Mouse (Mus musculus): ENCODE results near the gene Cenpm. TPM values are rescaled to one million over a fixed set of nuclear protein-coding genes. Genes with fewer than 3 reads are reported as not detected.
A peak's percentile ranks its signal among the peaks of the same experiment; 100 is the strongest.

Cenpm gene
- total and polyA plus RNA-seq, 2 experiments from 2014 or later, result 16.7 to 22.5 TPM

DNA sequence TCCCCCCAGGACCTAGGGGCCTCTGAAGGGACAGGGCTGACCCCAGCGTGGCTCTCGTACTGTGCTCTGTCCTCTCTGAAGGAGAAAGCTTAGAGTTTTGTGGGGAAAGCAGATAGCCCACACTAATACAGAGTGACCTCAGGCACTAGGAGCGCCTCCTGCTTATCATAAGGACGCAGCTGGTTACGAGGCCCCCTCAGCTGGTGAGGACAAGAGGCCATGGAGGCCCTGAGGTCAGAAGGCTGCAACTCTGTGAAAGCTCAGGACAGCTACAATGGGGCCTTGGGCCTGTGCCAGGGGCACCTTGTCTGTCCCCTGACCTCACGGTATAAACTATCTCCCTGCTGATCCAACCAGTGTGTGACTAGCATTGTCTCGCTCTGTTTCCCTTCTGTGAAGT lies 60.4 kb downstream of the Cenpm start:
- 0 out of 2 replicates have a peak overlapping the region, but pooled peaks have one; percentile 0 for H3K9ac ChIP-seq (replicated peaks; ENCODE audit: low read depth, low read length)
- peaks cover 59% of the 10 kb centered on the region for H3K36me3 ChIP-seq (replicated peaks; ENCODE audit: control insufficient read depth, insufficient read depth, low read length)
- H3K9me3 ChIP-seq (replicated peaks; ENCODE audit: control insufficient read depth, low read length), result peaks cover 5% of the 10 kb centered on the region; the same call in 1 of the 2 replicates
- no peak overlapping the region for H3K4me3 ChIP-seq (ENCODE audit: low read depth, low read length)
- WGBS, result 39% methylated on average over 7 of the region's 7 CpGs
- no peak overlapping the region for H3K27ac ChIP-seq (ENCODE audit: low read depth)
- TF ChIP-seq CTCF (IDR thresholded peaks at IDR 0.05; ENCODE audit: low read depth), result no peak
- TF ChIP-seq EP300 (IDR thresholded peaks at IDR 0.05; ENCODE audit: low read depth), result no peak
- ATAC-seq (ENCODE audit: insufficient read depth, low read depth) (peak; percentile 34), DNase-seq (ENCODE audit: low spot score) (no peak)
- H3K4me1 ChIP-seq (ENCODE audit: control insufficient read depth, insufficient read depth), result peaks cover 34% of the 10 kb centered on the region
- H3K4me2 ChIP-seq (ENCODE audit: low read depth, low read length), result no peak overlapping the region
- H3K27me3 ChIP-seq (ENCODE audit: control insufficient read depth, insufficient read depth, low read length), result no peaks in the 10 kb centered on the region

MicroRNAs encoded within 50 kb of the gene (microRNA counts, 519-probe panel; counts per million panel counts)
- microRNA mmu-miR-33, result 2,949 counts per million, percentile 34 among the panel's probes with 10 or more counts

Small RNAs within 50 kb of the gene (microRNA-seq; reads per million reads assigned to microRNA genes)
- gene Mir33, result 91.9 reads per million, percentile 54 among the genes with 10 or more reads in this experiment

Other genes with a start within 250 kb of the Cenpm start
- 9.0 and 13.6 TPM in 2 replicates for gene Desi1, start 210.9 kb downstream of the Cenpm start, total RNA-seq (2014; rRNA removed; ENCODE audit: low replicate concordance)
- 15.4 and 16.1 TPM in 2 replicates for gene Desi1, start 210.9 kb downstream of the Cenpm start, polyA plus RNA-seq (2015; fragmentation: Nextera tagmentation; extraction: Ambion mirVana)
- 204 and 222 TPM in 2 replicates for gene Snu13, start 197.2 kb downstream of the Cenpm start, total RNA-seq (2014; rRNA removed; ENCODE audit: low replicate concordance)
- 109 and 123 TPM in 2 replicates for gene Snu13, start 197.2 kb downstream of the Cenpm start, polyA plus RNA-seq (2015; fragmentation: Nextera tagmentation; extraction: Ambion mirVana)
- gene 4930407I10Rik, start 185.6 kb downstream of the Cenpm start, total RNA-seq (2014; rRNA removed; ENCODE audit: low replicate concordance), result not detected in 2 replicates
- gene 4930407I10Rik, start 185.6 kb downstream of the Cenpm start, polyA plus RNA-seq (2015; fragmentation: Nextera tagmentation; extraction: Ambion mirVana), result not detected in 2 replicates
- gene Mei1, start 174.8 kb downstream of the Cenpm start, total RNA-seq (2014; rRNA removed; ENCODE audit: low replicate concordance), result not detected in 2 replicates
- gene Mei1, start 174.8 kb downstream of the Cenpm start, polyA plus RNA-seq (2015; fragmentation: Nextera tagmentation; extraction: Ambion mirVana), result not detected in 2 replicates
- gene Ccdc134, start 116.8 kb downstream of the Cenpm start, total RNA-seq (2014; rRNA removed; ENCODE audit: low replicate concordance), result 4.9 and 6.9 TPM in 2 replicates
- gene Ccdc134, start 116.8 kb downstream of the Cenpm start, polyA plus RNA-seq (2015; fragmentation: Nextera tagmentation; extraction: Ambion mirVana), result 5.9 and 6.5 TPM in 2 replicates
- gene Srebf2, start 97.6 kb downstream of the Cenpm start, total RNA-seq (2014; rRNA removed; ENCODE audit: low replicate concordance), result 86.3 and 90.3 TPM in 2 replicates
- 58.0 and 68.3 TPM in 2 replicates for gene Srebf2, start 97.6 kb downstream of the Cenpm start, polyA plus RNA-seq (2015; fragmentation: Nextera tagmentation; extraction: Ambion mirVana)
- gene Shisa8, start 31.9 kb downstream of the Cenpm start, total RNA-seq (2014; rRNA removed; ENCODE audit: low replicate concordance), result 0.19 and 7.5 TPM in 2 replicates
- gene Shisa8, start 31.9 kb downstream of the Cenpm start, polyA plus RNA-seq (2015; fragmentation: Nextera tagmentation; extraction: Ambion mirVana), result 0.07 and 0.23 TPM in 2 replicates
- gene Tnfrsf13c, start 20.4 kb downstream of the Cenpm start, total RNA-seq (2014; rRNA removed; ENCODE audit: low replicate concordance), result 1.5 TPM in 1 of 2 replicates, not detected in the other
- not detected in 2 replicates for gene Tnfrsf13c, start 20.4 kb downstream of the Cenpm start, polyA plus RNA-seq (2015; fragmentation: Nextera tagmentation; extraction: Ambion mirVana)
- gene 1500009C09Rik, start 7.6 kb upstream of the Cenpm start, total RNA-seq (2014; rRNA removed; ENCODE audit: low replicate concordance), result not detected in 2 replicates
- not detected in 2 replicates for gene 1500009C09Rik, start 7.6 kb upstream of the Cenpm start, polyA plus RNA-seq (2015; fragmentation: Nextera tagmentation; extraction: Ambion mirVana)
- 1.4 and 4.4 TPM in 2 replicates for gene Sept3, start 30.1 kb upstream of the Cenpm start, total RNA-seq (2014; rRNA removed; ENCODE audit: low replicate concordance)
- 1.4 and 1.5 TPM in 2 replicates for gene Sept3, start 30.1 kb upstream of the Cenpm start, polyA plus RNA-seq (2015; fragmentation: Nextera tagmentation; extraction: Ambion mirVana)
- gene Wbp2nl, start 54.2 kb upstream of the Cenpm start, total RNA-seq (2014; rRNA removed; ENCODE audit: low replicate concordance), result not detected in 2 replicates
- gene Wbp2nl, start 54.2 kb upstream of the Cenpm start, polyA plus RNA-seq (2015; fragmentation: Nextera tagmentation; extraction: Ambion mirVana), result not detected in 2 replicates
- gene Naga, start 94.2 kb upstream of the Cenpm start, total RNA-seq (2014; rRNA removed; ENCODE audit: low replicate concordance), result 45.2 and 74.0 TPM in 2 replicates
- gene Naga, start 94.2 kb upstream of the Cenpm start, polyA plus RNA-seq (2015; fragmentation: Nextera tagmentation; extraction: Ambion mirVana), result 35.4 and 37.5 TPM in 2 replicates
- gene Pheta2, start 94.2 kb upstream of the Cenpm start, total RNA-seq (2014; rRNA removed; ENCODE audit: low replicate concordance), result 1.4 and 2.5 TPM in 2 replicates
- 3.6 and 3.9 TPM in 2 replicates for gene Pheta2, start 94.2 kb upstream of the Cenpm start, polyA plus RNA-seq (2015; fragmentation: Nextera tagmentation; extraction: Ambion mirVana)
- 342 and 440 TPM in 2 replicates for gene Smdt1, start 94.2 kb upstream of the Cenpm start, total RNA-seq (2014; rRNA removed; ENCODE audit: low replicate concordance)
- gene Smdt1, start 94.2 kb upstream of the Cenpm start, polyA plus RNA-seq (2015; fragmentation: Nextera tagmentation; extraction: Ambion mirVana), result 431 and 450 TPM in 2 replicates
- 397 and 531 TPM in 2 replicates for gene Ndufa6, start 109.6 kb upstream of the Cenpm start, total RNA-seq (2014; rRNA removed; ENCODE audit: low replicate concordance)
- 1,167 and 1,291 TPM in 2 replicates for gene Ndufa6, start 109.6 kb upstream of the Cenpm start, polyA plus RNA-seq (2015; fragmentation: Nextera tagmentation; extraction: Ambion mirVana)
- 14.8 and 16.8 TPM in 2 replicates for gene Cyp2d22, start 135.5 kb upstream of the Cenpm start, total RNA-seq (2014; rRNA removed; ENCODE audit: low replicate concordance)
- gene Cyp2d22, start 135.5 kb upstream of the Cenpm start, polyA plus RNA-seq (2015; fragmentation: Nextera tagmentation; extraction: Ambion mirVana), result 10.1 and 10.6 TPM in 2 replicates
- gene Cyp2d11, start 149.3 kb upstream of the Cenpm start, total RNA-seq (2014; rRNA removed; ENCODE audit: low replicate concordance), result not detected in 2 replicates
- not detected in 2 replicates for gene Cyp2d11, start 149.3 kb upstream of the Cenpm start, polyA plus RNA-seq (2015; fragmentation: Nextera tagmentation; extraction: Ambion mirVana)
- 1.2 TPM in 1 of 2 replicates, not detected in the other for gene Cyp2d10, start 162.4 kb upstream of the Cenpm start, total RNA-seq (2014; rRNA removed; ENCODE audit: low replicate concordance)
- gene Cyp2d10, start 162.4 kb upstream of the Cenpm start, polyA plus RNA-seq (2015; fragmentation: Nextera tagmentation; extraction: Ambion mirVana), result not detected in 2 replicates
- gene Cyp2d9, start 188.7 kb upstream of the Cenpm start, total RNA-seq (2014; rRNA removed; ENCODE audit: low replicate concordance), result not detected in 2 replicates
- gene Cyp2d9, start 188.7 kb upstream of the Cenpm start, polyA plus RNA-seq (2015; fragmentation: Nextera tagmentation; extraction: Ambion mirVana), result 0.07 TPM in 1 of 2 replicates, not detected in the other

Data from heart, postnatal 0 days (tissue).